Mouse (Mus musculus): ENCODE measurements around the gene Tmcc3. TPM values are rescaled to one million over a fixed set of nuclear protein-coding genes. Genes with fewer than 3 reads are reported as not detected.
A peak's percentile ranks its signal among the peaks of the same experiment; 100 is the strongest.

Gene Tmcc3
- total and polyA plus RNA-seq, 3 experiments: 4.9 to 22.8 (median 13.0) TPM

DNA sequence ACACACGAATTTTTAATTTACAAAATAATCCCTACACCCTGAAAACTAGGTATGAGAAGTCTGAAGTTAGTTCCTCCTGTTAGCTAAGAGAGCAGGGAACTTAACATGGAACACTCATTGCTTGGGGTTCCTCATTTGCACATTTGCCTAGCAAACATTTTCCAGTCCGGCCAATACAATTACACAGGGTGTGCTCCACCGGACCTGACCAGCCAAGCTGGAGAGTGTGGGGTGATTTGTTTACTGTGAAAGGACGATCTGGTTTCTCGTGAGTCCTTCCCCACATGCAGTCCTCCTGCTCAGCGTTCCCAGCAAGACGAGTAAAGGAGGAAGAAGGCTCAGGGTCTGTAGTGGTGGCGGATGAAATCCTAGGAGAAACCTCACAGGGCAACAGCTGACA, 159.7 kb downstream of the Tmcc3 start:
- DNase-seq: no peak

DNA sequence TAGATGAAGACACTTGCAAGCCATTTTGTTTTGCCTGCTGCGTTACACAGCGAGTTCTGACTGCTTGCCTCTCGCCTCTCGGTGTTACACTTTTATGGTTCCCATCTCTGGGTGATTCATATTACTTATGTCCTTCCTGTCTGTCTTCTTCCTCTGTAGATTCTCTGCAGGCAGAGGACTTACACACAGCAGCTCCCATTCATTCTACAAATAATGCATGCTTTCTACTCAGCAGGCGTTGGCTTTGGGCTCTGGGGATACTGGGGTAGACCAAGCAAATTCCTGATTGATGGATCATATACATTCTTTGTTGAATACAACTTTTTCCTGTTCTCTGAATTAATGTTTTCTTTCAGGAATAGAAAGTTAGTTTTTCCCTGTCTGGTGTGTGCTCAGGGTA, 161.8 kb downstream of the Tmcc3 start:
- DNase-seq: no peak

DNA sequence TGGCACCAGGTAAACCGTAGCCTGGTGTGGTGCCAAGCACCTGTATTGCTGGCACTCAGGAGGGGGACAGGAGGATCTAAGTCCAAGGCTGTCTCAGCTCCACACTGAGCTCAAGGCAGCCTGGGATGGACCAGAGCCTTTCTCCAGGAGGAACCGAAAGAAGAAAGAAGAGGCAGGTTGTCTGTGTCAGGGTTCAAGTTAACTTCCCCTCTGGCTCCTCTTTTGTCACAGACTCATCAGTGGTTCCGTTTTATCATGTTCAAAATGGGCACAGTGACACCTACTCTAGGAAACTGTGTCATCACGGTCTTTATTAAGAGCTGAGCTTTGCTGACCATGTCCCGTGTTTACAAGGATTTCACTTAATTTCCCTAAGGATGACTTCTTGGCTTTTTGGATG, 162.4 kb downstream of the Tmcc3 start:
- DNase-seq: no peak

- DNase-seq: no peak
Observed at GRCm38 (mm10) chr10:94477366-94478225, 165.8 kb downstream of the Tmcc3 start.

DNA sequence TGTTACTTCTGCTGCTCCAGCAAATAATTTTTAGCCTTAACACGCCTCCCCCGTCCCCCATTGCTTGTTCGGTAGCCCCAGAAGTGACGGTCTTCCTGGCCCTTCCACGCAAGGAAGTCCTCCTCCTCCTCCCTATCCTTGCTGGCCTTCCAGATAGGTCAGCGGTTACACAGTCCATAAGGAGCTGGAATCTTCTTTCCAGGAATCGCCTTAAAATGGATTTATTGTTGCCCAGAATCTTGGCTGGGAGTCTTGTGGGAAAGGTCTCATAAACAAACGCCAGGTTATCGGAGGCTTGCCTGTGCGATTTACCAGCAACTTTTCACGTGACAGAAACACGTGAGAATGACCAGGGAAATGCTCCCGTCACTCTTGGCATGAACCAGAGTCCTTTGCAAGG, 167.9 kb downstream of the Tmcc3 start:
- DNase-seq: peak; percentile 43

DNA sequence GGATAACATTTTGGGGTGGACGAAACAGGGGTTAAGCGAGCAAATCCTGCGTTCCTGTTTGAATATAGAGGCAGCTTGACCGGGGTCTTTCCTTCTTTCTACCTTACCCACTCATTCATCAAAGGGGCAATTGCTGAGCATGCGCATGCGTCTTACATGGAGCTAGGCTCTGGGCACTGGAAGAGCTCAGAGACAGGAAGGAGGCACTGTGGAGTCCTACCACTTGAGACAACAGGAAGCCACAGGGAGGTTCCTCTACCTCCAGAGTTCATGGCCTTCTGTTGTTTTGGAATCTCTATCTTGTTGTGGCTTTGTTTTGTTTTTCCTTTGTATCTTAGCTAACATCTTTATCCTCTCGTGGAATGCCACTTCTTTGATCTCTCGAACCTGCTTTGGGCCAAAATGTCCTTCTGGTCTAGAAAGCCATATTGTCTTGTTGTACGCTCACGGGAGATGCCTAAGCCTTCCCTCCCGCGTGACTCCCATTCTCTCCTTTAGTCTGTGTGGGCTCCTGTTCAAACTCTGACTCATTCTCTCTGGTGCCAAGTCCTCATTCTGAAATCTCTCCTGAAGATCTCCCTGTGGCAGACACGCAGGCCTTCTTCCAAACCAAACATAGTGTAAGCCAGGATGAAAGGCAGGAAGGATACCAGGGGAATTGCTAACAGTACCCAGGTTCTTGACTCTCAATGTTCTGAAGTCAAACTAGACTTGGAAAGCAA, 168.8 kb downstream of the Tmcc3 start:
- DNase-seq: peak; percentile 91

GRCm38 (mm10) chr10:94481613-94482012, 169.9 kb downstream of the Tmcc3 start:
- DNase-seq: no peak

GRCm38 (mm10) chr10:94486179-94486578, 174.4 kb downstream of the Tmcc3 start:
- DNase-seq: no peak

- DNase-seq: no peak
Observed at GRCm38 (mm10) chr10:94489509-94489908, 177.8 kb downstream of the Tmcc3 start.

GRCm38 (mm10) chr10:94491006-94491405, 179.3 kb downstream of the Tmcc3 start:
- DNase-seq: peak; percentile 34

DNA sequence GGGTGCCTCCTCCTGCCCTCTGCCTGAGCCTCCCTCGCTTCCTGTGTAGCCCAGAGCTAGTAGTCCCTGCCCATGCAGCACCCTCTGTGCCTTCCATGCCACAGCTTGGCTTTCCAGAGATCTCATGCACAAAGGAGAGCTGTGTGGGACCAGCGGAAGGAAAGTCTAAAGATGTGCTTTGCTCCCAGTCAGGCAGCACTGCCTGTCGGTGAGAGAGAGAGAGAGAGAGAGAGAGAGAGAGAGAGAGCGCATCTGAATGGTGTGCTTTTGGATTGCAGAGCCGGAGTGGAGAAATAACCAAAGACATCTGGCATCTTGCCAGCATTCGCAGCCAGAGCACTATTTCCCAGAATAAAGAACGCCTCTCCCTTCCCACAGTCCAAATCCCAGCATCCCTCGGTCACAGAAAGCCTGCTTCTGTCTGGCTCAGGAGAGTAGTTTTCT, 182.7 kb downstream of the Tmcc3 start:
- peak; percentile 45 for DNase-seq

GRCm38 (mm10) chr10:94495496-94496235, 183.9 kb downstream of the Tmcc3 start:
- DNase-seq: no peak

GRCm38 (mm10) chr10:94496826-94497440, 185.2 kb downstream of the Tmcc3 start:
- no peak for DNase-seq

- no peak for DNase-seq
Observed at GRCm38 (mm10) chr10:94500210-94500876, 188.6 kb downstream of the Tmcc3 start.

GRCm38 (mm10) chr10:94500877-94501273, 189.1 kb downstream of the Tmcc3 start:
- no peak for DNase-seq

GRCm38 (mm10) chr10:94501796-94502195, 190.0 kb downstream of the Tmcc3 start:
- DNase-seq: no peak

DNA sequence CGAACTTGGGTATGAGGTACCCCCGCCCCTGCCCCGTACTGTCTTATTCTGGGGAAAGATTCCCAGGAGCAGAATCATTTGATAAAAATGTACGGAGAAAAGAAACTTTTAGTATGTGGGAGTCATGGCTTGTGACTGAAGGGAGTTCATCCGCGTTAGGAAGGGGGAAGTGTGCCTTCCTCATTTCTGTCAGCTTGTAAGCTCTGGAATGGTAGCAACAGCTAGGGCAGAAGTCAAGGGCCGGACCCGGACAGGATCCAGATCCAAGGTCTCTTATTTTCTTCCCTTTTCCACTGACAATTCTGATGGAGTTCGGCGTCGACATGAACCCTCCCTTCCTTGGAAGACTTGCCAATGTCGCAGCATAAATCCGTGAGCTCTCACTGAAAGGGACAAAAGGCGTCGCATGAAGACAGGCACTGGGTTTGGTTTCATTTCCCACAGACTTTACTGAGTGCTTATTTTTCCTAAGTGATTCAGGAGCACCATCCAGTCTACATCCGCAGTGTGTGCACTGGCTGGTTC, 193.6 kb downstream of the Tmcc3 start:
- DNase-seq: no peak

GRCm38 (mm10) chr10:94508863-94509262, 197.1 kb downstream of the Tmcc3 start:
- no peak for DNase-seq

GRCm38 (mm10) chr10:94512771-94513170, 201.0 kb downstream of the Tmcc3 start:
- no peak for DNase-seq

- no peak for DNase-seq
Observed at GRCm38 (mm10) chr10:94514091-94514505, 202.3 kb downstream of the Tmcc3 start.

DNA sequence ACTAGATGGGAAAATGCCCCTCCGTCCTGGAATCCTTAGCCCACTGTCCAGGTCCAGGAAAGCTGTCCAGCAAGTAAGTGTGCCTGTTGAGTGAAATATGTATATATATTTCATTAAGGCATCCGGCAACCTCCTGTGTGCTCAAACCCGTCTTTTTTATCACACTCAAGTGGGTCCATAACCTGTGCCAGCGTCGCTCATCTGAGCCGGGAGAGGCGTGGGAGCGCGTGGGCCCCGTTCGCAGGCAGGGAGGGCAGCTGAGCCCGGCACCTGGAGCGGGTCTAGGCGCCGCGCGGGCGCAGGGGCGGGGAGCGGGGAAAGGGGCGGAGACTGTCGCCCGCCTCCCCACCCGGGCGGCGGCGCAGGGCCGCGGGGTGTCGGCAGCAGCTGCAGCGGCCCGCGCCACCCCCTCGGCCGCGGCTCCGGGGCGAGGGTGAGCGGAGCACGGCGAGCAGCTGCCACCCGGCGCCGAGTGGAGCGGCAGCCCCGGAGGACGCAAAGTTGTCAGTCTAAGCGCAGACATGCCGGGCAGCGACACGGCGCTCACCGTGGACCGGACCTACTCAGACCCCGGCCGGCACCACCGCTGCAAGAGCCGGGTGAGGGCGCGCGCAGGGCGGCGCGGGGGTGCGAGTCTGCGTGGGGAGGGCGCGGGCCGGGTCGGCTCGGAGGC, 202.9 kb downstream of the Tmcc3 start:
- DNase-seq: peak; percentile 87
